Mouse (Mus musculus) heart, embryonic 11.5 days (tissue): ENCODE data around the gene Amh. TPM values are rescaled to one million over a fixed set of nuclear protein-coding genes. Genes with fewer than 3 reads are reported as not detected.
"Not testable (repeated sequence)": the region's sequence is repeated elsewhere in the genome, so short reads cannot be mapped to it uniquely, and the experiment has no call there.

Source experiments
- ATAC-seq: fragments of 200-750 bp; cut with Nextera tagmentation; replicated peaks from 2 replicates; pipeline ENCODE4 v1.8.0; 2017; ENCODE audit warnings: moderate library complexity; ENCODE audit not compliant: insufficient number of reproducible peaks, low FRiP score, low TSS enrichment
- H3K27ac ChIP-seq: fragments of 300-500 bp; sonication (generic); 2 replicates; pipeline ENCODE4 v1.5.1; 2014; ENCODE audit warnings: mild to moderate bottlenecking, low read depth, low read length
- H3K27me3 ChIP-seq: fragments of 300-500 bp; sonication (generic); 2 replicates; pipeline ENCODE4 v1.6.1; 2014; ENCODE audit warnings: mild to moderate bottlenecking, low read length, mixed read lengths; ENCODE audit not compliant: control insufficient read depth, insufficient read depth
- H3K36me3 ChIP-seq: fragments of 300-500 bp; sonication (generic); 2 replicates; pipeline ENCODE4 v1.6.1; 2014; ENCODE audit warnings: mild to moderate bottlenecking, low read length, moderate library complexity, mixed read lengths; ENCODE audit not compliant: control insufficient read depth, insufficient read depth
- H3K4me1 ChIP-seq: fragments of 300-500 bp; sonication (generic); 2 replicates; pipeline ENCODE4 v1.6.1; 2014; ENCODE audit warnings: low read length; ENCODE audit not compliant: control insufficient read depth, insufficient read depth
- H3K4me2 ChIP-seq: fragments of 300-500 bp; sonication (generic); 2 replicates; pipeline ENCODE4 v1.6.1; 2014; ENCODE audit warnings: mild to moderate bottlenecking, moderate library complexity
- H3K4me3 ChIP-seq: fragments of 300-500 bp; sonication (generic); 2 replicates; pipeline ENCODE4 v1.5.1; 2014; ENCODE audit warnings: low read depth, low read length
- H3K9ac ChIP-seq: fragments of 300-500 bp; sonication (generic); 2 replicates; pipeline ENCODE4 v1.6.1; 2014; ENCODE audit warnings: mild to moderate bottlenecking, low read depth, low read length, moderate library complexity
- H3K9me3 ChIP-seq: fragments of 300-500 bp; sonication (generic); replicated peaks from 2 replicates; pipeline ENCODE4 v1.6.1; 2016; ENCODE audit warnings: low read length; ENCODE audit not compliant: control insufficient read depth
- WGBS: fragments of 180-500 bp; shearing (Covaris S2); extraction: QIAGEN DNeasy Blood & Tissue Kit; methylation state at CpG from one replicate; pipeline ENCODE4 v1.1.7; 2014; ENCODE audit not compliant: insufficient replicate concordance; 5-methylcytosine and 5-hydroxymethylcytosine counted together
- polyA plus RNA-seq: library from polyadenylated mRNA; unstranded; fragments of >200 nt; fragmentation: Nextera tagmentation; extraction: Ambion mirVana; gene quantifications from 2 replicates; pipeline ENCODE4 v1.2.1, GENCODE M21; 2014

Amh gene
- polyA plus RNA-seq, 1 experiment from 2014 or later: 0.11 TPM

- no peak for ATAC-seq
- Histone ChIP-seq H3K9ac (no peak overlapping the region), H3K27me3 (no peaks in the 10 kb centered on the region; the same call in 1 of the 2 replicates), H3K9me3 (no peaks in the 10 kb centered on the region), H3K36me3 (no peaks in the 10 kb centered on the region), H3K4me3 (no peak overlapping the region), H3K4me2 (no peak overlapping the region), H3K27ac (no peak overlapping the region), H3K4me1 (no peaks in the 10 kb centered on the region)
- 69% methylated on average over 2 of the region's 2 CpGs for WGBS
These were observed 12.1 kb downstream of the Amh start for GRCm38 (mm10) chr10:80817164-80817563.

GRCm38 (mm10) chr10:80817955-80818354, 12.9 kb downstream of the Amh start:
- H3K4me3 ChIP-seq, H3K27ac ChIP-seq, H3K9ac ChIP-seq, H3K4me2 ChIP-seq, H3K27me3 ChIP-seq, H3K36me3 ChIP-seq, H3K9me3 ChIP-seq, H3K4me1 ChIP-seq, ATAC-seq: not testable (repeated sequence)
- WGBS: 78% methylated on average over 7 of the region's 7 CpGs

GRCm38 (mm10) chr10:80818599-80819281, 13.7 kb downstream of the Amh start:
- WGBS: 52% methylated on average over 6 of the region's 6 CpGs
- Histone ChIP-seq H3K4me3 (no peak overlapping the region), H3K9me3 (no peaks in the 10 kb centered on the region), H3K27me3 (no peaks in the 10 kb centered on the region), H3K4me2 (no peak overlapping the region), H3K9ac (no peak overlapping the region; the same call in 1 of the 2 replicates), H3K36me3 (no peaks in the 10 kb centered on the region), H3K27ac (no peak overlapping the region), H3K4me1 (no peaks in the 10 kb centered on the region)
- no peak; the same call in 1 of the 2 replicates for ATAC-seq

- Histone ChIP-seq H3K4me1 (no peaks in the 10 kb centered on the region), H3K36me3 (no peaks in the 10 kb centered on the region), H3K9ac (no peak overlapping the region; the same call in 1 of the 2 replicates), H3K27me3 (no peaks in the 10 kb centered on the region), H3K27ac (no peak overlapping the region), H3K4me2 (no peak overlapping the region), H3K4me3 (no peak overlapping the region), H3K9me3 (no peaks in the 10 kb centered on the region)
- WGBS: 51% methylated on average over 3 of the region's 3 CpGs
- no peak for ATAC-seq
These were observed 14.4 kb downstream of the Amh start for GRCm38 (mm10) chr10:80819406-80819805.

GRCm38 (mm10) chr10:80821991-80822390, 16.9 kb downstream of the Amh start:
- no peaks in the 10 kb centered on the region for H3K4me1 ChIP-seq
- H3K4me2 ChIP-seq: no peak overlapping the region
- H3K27me3 ChIP-seq: no peaks in the 10 kb centered on the region
- no peak overlapping the region for H3K4me3 ChIP-seq
- H3K9me3 ChIP-seq: no peaks in the 10 kb centered on the region
- no peaks in the 10 kb centered on the region for H3K36me3 ChIP-seq
- 40% methylated on average over 2 of the region's 2 CpGs for WGBS
- H3K9ac ChIP-seq: no peak overlapping the region
- H3K27ac ChIP-seq: no peak overlapping the region
- no peak for ATAC-seq

- ATAC-seq: no peak
- no peak overlapping the region for H3K9ac ChIP-seq
- H3K27ac ChIP-seq: no peak overlapping the region
- H3K4me2 ChIP-seq: no peak overlapping the region
- no peaks in the 10 kb centered on the region for H3K9me3 ChIP-seq
- 78% methylated on average over 5 of the region's 5 CpGs for WGBS
- H3K27me3 ChIP-seq: no peaks in the 10 kb centered on the region
- H3K4me3 ChIP-seq: no peak overlapping the region
- no peaks in the 10 kb centered on the region for H3K36me3 ChIP-seq
- H3K4me1 ChIP-seq: peaks cover 1% of the 10 kb centered on the region
These were observed 17.5 kb downstream of the Amh start for GRCm38 (mm10) chr10:80822528-80822927.

- H3K27me3 ChIP-seq: no peaks in the 10 kb centered on the region
- WGBS: 87% methylated on average over 1 of the region's 1 CpGs
- no peak for ATAC-seq
These were observed 18.3 kb downstream of the Amh start for GRCm38 (mm10) chr10:80823316-80823715.

GRCm38 (mm10) chr10:80823847-80824643, 19.0 kb downstream of the Amh start:
- H3K27ac ChIP-seq: peak overlapping the region; percentile 15; the same call in 1 of the 2 replicates
- no peak overlapping the region for H3K9ac ChIP-seq
- no peaks in the 10 kb centered on the region for H3K27me3 ChIP-seq
- peaks cover 8% of the 10 kb centered on the region for H3K4me1 ChIP-seq
- H3K4me2 ChIP-seq: no peak overlapping the region
- no peak overlapping the region for H3K4me3 ChIP-seq
- ATAC-seq: no peak
- WGBS: 59% methylated on average over 8 of the region's 8 CpGs
- H3K9me3 ChIP-seq: no peaks in the 10 kb centered on the region
- H3K36me3 ChIP-seq: no peaks in the 10 kb centered on the region; the same call in 1 of the 2 replicates

More at GRCm38 (mm10) chr10:80823316-80823715, 18.3 kb downstream of the Amh start:
- Histone ChIP-seq H3K36me3 (no peaks in the 10 kb centered on the region), H3K27ac (no peak overlapping the region), H3K4me2 (no peak overlapping the region), H3K4me3 (no peak overlapping the region), H3K9ac (no peak overlapping the region), H3K9me3 (no peaks in the 10 kb centered on the region), H3K4me1 (peaks cover 8% of the 10 kb centered on the region)
